Mouse (Mus musculus): ENCODE results near the gene Fam241a. TPM values are rescaled to one million over a fixed set of nuclear protein-coding genes. Genes with fewer than 3 reads are reported as not detected.
A peak's percentile ranks its signal among the peaks of the same experiment; 100 is the strongest.

Gene Fam241a
- total RNA-seq, 2 experiments from 2014 or later, result 7.8 to 8.3 TPM

DNA sequence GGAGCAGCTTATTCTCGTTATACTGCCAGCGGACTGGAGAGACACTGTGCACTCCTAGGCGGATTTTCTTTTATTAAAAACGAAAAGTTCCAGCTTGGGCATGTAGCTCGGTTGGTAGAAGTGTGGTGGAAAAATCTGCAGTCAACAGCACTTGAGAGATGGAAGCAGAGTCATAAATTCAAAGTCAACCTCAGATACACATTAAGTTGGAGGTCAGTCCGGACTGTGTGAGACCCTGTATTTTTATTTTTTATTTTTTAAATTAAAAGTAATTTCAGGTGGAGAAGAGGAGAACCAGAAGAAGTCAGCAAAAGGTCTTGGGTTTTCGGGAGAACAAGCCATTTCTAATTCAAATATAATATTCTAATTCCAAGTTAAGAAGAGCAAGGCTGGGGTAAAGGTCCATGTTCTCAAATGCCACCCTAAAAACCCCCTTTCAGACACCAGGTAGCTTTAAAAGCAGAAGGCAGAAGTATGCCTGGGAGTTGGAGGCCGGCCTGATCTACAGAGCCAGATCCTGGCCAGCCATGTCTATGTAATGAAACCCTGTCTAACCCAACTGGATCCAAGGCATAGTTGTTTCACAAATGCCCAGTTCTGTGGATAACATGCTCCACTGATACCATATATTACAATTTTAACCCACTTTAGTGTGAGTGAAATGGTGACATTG lies 58.0 kb downstream of the Fam241a start:
- intact Hi-C loops (cut with DNase I), result loop anchor here (1.0 to 5.0 kb wide), 3 partner anchors 49 to 211 kb away; partner anchors contain the start of gene Tifa
- no peak for DNase-seq

DNA sequence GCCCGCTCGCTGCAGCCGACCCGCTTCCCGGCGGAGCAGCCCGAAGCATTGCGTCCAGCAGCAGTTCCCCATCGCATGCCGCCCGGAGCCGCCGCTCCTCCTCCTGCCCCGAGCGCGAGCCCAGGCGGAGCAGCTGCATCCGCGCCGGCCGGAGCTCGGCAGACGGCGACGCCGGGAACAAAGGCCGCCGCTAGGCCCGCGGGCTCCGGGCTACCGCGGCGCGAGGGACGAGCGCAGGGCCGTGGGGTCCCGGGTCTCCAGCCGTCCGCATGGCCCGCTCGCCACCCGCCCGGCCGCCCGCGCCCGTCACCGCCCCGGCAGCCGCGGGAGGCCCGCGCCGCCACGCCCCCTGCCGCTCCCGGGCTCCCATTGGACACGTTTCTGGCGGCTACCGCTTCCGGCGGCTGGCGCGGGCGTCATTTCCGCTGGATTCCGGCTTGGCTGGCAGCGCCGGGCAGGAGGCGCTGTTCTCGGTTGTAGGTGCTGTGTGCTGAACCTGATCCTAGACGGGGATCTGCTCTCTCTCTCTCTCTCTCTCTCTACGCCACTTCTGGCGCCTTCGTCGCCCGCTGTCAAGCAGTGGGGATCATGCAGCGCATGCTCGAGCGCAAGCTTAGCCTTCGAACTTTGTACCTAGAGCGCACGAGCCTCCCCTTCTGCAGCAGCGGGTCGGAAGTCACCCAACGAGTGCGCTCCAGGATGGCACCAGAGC lies 58.8 kb downstream of the Fam241a start, which contains the start of gene Ap1ar:
Ap1ar (minus strand) TSS at position 370 of the 712 bp plus-strand sequence.
- peak; percentile 97 to 98 for DNase-seq
- intact Hi-C loops (cut with DNase I), result loop anchor here (1.0 to 5.0 kb wide), 3 partner anchors 48 to 210 kb away; partner anchors contain the start of gene Tifa

DNA sequence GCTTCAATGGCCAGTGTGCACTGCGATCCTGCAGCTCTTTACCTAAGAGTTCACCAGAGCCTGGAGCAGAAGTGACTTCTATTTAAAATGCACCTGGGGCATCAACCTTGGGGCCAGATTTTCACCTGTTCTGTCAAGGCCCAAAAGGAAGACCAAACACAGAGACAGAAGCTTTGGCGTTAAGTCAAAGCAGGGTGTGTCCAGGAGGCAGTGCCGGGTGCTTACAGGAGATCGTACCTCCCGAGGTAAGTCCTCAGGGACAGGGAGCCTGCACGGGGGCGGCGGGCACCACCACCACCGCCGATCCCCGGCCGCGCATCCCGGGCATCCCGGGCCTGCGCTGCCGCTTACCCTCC lies 59.3 kb downstream of the Fam241a start:
- DNase-seq, result no peak
- intact Hi-C loops (cut with DNase I), result loop anchor here (1.0 to 5.0 kb wide), 3 partner anchors 47 to 209 kb away; partner anchors contain the start of gene Tifa

DNA sequence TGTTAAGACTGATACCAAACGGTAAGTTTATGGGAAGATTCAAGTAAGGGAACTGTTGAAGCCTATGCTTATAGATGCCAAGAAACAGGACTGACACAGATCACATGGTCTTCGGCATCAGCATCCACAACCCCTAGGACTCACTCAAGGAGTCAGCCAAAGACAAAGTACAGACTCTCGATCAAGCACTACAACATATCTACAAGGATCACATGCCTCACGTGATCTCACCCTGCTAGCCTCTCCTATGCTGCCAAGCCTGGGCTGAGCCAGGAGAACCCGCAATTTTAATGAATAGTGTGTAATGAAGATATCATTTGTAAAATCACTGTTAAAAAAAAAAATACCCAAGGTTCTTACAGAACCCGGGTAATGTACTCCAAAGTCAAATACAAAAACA lies 60.5 kb downstream of the Fam241a start:
- intact Hi-C loops (cut with DNase I), result loop anchor here (5.0 kb wide), 2 partner anchors 112 to 208 kb away; no protein-coding TSS in a partner anchor
- no peak for DNase-seq

DNA sequence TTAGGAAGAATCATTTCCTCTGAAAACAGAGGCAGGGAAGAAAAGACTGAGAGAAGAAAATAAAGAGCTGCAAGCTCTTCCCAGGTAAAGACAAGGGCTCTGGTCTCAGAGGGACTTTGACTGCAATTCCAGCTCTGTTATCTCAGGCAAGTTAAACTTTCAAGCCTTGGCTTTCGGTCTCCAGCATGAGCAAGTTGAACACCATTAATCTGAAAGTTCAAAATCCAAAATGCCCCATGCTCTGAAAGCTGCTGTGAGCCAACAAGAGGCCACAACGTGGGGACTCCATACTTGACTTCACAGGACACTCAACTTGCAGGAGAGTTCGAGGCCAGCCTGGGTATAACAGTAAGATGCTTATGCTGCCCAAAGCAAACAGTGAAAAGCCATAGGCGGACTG lies 62.1 kb downstream of the Fam241a start:
- intact Hi-C loops (cut with DNase I), result no loop called here

DNA sequence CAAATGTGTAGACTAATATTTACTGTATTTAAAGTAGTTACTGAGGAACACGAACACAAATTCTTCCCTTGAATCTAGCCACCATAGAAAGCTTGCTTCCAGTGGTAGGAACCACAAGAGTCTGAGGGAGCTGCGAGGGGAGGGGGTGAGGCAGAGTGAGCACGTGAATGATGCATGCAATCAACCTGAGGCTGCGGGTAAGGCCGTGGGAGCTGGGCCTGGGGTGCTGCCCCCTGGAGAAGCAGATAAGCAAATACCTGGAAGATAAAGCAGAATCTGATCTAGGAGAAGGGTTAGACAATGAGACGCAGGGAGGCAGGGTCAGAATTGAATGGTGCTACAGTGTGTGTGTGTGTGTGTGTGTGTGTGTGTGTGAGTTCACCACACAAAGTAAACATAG lies 65.0 kb downstream of the Fam241a start:
- intact Hi-C loops (cut with DNase I), result no loop called here
- no peak for DNase-seq

More for the DNA sequence above, 62.1 kb downstream of the Fam241a start:
- DNase-seq, result no peak

DNA sequence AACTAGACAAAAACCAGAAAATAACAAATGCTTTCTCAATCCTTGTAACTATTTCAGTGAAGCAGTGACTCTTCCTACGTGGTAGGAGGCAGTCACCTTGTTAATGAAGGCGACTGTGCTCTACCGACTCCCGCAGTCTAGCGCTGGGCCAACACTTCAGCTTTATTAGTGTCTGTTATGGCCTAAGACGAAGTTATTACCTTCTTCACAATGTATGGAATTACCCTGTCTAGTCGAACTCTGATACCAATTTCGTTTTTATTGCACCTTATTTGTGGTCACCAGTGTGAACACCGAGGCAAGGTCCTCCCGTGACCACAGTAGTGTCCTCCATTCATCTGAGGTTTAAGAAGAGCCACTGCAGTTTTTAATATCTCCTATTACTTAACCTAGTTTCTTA lies 65.9 kb downstream of the Fam241a start:
- intact Hi-C loops (cut with DNase I), result no loop called here
- no peak for DNase-seq

DNA sequence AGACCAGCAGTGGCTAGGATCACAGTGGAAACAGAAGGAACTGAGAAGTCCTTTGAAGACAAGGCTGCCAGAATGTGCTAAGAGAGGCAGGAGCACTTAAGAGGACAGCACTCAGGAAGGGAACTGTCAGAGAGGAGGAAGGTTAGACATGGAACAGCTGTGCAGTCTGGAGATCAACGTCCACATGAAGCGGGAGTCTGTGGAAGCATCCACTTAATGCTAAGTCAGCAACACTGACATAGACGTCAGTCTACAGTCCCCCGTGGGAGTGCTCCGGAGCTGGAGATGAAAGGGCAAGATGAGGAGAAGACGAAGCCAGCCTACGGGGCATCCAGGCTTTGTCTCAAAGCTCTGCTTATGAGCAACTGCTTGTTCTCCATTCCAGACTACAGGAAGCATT lies 69.0 kb downstream of the Fam241a start:
- peak; percentile 33 to 37 for DNase-seq
- intact Hi-C loops (cut with DNase I), result no loop called here

DNA sequence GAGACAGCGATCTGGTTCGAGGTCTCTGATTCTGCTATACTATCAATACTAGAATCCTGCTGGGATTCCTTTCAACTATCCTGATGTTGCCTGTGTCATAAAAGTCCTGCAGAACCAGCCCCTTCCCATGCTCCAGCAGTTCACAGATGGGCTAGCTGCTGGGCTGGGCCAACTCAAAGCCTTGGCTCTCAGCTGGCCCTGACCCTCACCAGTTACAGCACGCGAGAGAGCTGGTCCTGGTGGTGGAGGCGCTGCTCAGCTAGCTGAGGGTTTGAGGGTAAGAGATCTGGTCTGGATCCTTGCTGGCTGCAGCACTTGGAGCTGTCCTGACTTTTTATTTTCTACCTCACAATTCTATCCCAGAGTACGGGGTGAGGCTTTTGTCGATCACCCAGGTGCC lies 69.6 kb downstream of the Fam241a start:
- intact Hi-C loops (cut with DNase I), result no loop called here
- DNase-seq, result no peak

DNA sequence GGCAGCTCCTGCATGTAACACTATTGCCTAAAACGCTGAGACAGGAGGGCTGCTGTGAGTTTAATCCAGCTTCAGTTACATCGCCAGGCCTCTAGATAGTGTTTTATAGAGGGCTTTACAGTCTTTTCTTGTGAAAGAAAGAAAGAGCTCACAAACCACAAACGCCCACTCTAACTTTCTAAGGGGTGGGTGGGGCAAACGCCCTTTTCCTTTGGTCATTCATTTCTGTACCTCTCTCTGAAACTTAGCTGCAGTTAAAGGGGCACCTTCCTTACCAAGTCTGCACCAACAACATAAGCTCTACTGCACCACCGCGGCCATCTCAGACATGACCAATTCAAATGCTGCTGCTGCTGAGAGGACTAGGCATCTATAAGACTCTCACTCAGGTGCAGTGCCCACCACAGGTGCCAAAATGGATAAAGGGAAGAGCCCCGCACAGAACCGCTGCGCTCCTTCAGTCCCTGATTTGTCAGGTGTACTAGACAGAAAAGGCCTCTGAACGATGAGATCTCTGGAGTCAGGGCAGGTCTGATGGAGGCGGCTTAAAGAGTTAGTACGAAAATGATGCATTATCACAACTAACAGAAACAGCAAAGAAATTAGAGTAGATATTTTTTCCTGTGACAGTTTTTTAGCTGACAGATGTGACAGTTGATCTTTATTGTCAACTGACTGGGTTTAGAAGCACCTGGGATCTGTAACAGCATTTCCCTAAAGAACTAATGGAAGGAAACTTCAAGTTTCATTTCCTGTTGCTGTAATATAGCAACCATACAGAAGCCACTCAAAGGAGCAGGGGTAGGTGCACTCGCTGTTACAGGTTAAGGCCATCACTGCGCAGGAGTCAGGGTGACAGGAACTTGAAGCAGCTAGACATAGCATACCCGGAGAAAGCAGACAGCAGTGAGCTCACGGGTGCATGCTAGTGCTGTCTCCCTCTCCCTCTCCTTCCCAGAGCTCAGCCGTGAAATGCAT lies 71.9 kb downstream of the Fam241a start:
- DNase-seq, result no peak
- intact Hi-C loops (cut with DNase I), result no loop called here

DNA sequence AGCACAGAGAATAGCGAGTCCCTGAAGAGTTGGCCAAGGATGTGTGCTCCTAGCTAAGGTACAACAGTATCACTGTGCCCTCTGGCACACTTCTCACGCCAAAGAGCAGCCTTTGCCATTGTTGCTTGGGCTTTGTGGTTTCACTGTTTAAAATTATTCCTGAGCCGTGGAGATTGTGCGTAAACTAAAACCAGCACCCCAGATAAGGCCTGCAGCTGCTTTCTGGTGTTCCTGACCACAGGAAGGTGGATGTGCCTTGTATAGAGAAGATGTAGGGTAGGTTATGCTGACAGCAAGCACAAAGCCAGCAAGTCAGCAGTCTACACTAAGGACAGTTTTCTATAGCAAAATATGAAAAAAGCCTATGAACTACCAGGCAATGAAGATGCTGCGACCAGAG lies 74.9 kb downstream of the Fam241a start:
- DNase-seq, result no peak
- intact Hi-C loops (cut with DNase I), result no loop called here

DNA sequence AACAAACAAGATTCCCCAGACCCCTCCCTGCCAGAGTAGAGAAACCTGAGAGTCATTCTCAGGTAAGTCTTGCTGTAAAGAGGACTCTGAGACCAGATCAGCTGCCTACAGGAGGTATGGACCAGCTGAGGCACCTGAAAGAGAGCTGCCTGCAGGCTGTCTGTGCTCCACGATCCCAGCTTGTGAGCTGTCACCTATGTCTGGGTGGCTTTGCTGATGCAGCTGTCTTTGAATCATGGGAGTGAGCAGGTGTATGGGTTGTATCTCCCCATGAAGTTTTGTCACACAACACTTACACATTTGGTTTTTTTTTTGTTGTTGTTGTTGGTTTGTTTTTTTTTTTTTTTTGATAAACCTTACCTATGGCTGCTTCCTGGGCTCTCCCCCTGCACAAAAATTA lies 75.7 kb downstream of the Fam241a start:
- no peak for DNase-seq
- intact Hi-C loops (cut with DNase I), result no loop called here

Other genes with a start within 250 kb of the Fam241a start
- gene Alpk1, start 115.8 kb downstream of the Fam241a start, total RNA-seq (2021), result 1 to 10 TPM; 5.1 to 5.5 TPM
- gene Tifa, start 106.5 kb downstream of the Fam241a start, total RNA-seq (2021), result 1 to 10 TPM; 3.1 to 3.5 TPM
- gene Ap1ar, start 58.8 kb downstream of the Fam241a start, total RNA-seq (2021), result 10 to 100 TPM; 18.1 to 18.9 TPM

All from heart, postnatal 10 days (tissue).